Mouse (Mus musculus) hindlimb bud, embryonic 11.5 days (tissue): Measurements from ENCODE around the gene Zbtb7a.

ENCODE experiments used
- DNase-seq: peaks from one replicate; pipeline ENCODE4 v3.0.0-alpha.2; 2012; ENCODE audit warnings: low read depth, low spot score; ENCODE audit errors: extremely low spot score

Gene Zbtb7a

GRCm38 (mm10) chr10:81134966-81135681, at the start of gene Zbtb7a:
Gene Zbtb7a (plus strand): TSS chr10:81135220.
- DNase-seq = no peak

GRCm38 (mm10) chr10:81087021-81087420, 48.0 kb upstream of the Zbtb7a start:
- no peak for DNase-seq

DNA sequence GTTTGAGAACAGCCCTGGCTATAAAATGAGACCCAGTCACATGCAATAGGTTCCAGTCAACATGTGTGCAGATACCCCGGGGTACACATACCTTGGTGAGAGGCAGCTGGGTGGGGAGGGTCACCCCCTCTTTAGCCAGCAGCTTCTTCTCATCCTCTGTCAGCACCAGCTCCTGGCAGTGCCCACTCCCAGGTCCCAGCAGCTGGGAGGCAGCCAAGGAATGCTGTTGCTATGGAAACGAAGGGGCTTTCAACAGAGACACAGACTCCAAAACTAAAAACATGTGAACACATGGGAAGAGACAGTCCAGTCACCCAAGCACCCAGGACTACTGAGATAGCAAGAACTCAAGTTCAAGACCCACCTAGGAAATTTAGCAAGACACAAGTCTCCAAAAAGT, 45.8 kb upstream of the Zbtb7a start:
- peak; percentile 39 for DNase-seq

- no peak for DNase-seq
Measured at GRCm38 (mm10) chr10:81090621-81091020, 44.4 kb upstream of the Zbtb7a start.

GRCm38 (mm10) chr10:81092465-81093250, 42.4 kb upstream of the Zbtb7a start:
- DNase-seq = no peak

GRCm38 (mm10) chr10:81094931-81095678, 39.9 kb upstream of the Zbtb7a start:
- no peak for DNase-seq

DNA sequence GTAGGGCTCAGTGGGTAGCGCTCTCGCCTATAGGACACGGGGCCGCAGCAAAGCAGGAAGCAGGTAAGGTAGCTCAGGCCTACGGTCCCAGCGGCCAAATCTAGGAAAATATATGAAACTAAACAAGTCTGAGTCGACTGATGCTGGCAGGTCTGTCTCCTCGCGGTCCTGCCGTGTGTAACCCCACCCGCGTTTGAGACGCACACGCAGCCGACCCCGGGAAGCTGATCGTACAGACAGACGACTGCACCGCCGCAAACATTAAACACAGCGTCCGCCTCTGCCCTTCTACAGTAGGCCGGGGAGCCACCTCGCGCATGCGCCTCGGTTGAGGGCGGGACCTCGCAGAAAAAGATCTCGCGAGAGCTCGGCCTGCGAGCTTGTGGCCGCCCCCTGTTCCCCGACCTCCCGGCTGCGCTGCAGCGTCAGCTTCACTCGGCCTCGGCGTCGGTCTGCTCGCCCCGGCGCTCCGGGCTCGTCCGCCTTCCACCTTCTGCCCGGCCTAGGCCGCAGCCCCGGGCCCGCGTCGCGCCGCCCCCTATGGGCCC, 29.4 kb upstream of the Zbtb7a start, which contains the start of gene Map2k2:
Gene Map2k2 (plus strand): TSS at position 351 of the 548 bp plus-strand sequence.
- DNase-seq = peak; percentile 92

- DNase-seq = peak; percentile 66
Measured at GRCm38 (mm10) chr10:81106113-81106721, 28.8 kb upstream of the Zbtb7a start.

DNA sequence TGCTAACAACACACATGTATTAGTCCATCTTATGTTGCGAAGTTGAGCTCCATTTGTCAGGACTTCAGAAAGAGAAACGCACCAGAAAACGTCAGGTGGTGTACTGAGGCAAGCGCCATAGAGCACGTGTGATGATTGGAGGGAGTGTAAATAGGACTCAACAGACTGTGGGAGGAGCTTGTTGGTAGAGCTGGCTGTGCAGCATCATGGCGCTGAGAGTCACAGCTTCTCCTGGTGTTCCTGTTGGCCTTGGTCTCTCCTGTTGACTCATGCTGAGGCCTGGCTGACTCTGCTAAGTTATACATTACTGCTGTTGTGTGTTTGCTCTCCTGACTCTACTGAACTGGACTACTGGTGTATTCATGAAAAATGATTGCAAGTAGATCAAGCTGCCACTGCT, 22.1 kb upstream of the Zbtb7a start:
- no peak for DNase-seq

- DNase-seq = no peak
Measured at GRCm38 (mm10) chr10:81119625-81120024, 15.4 kb upstream of the Zbtb7a start.

DNA sequence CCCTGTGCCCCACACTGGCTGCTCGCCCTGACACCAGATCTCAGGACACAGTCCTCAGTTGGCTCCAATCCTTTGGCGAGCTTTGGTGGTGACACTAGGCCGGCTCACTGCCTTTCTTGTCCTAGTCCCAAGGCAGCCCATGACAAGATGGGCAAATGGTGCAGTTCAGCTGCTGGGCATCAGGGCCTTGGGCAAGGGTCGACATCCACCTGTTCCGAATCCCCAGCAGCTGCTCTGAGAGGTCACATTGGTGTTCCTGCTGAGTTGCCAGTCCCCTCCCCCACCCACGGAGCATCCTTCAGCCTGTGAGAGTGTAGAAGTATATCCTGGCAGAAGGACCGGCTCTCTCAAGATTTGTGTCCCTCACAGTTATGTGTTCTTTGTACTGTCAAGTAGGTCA, 14.4 kb upstream of the Zbtb7a start:
- DNase-seq = no peak

DNA sequence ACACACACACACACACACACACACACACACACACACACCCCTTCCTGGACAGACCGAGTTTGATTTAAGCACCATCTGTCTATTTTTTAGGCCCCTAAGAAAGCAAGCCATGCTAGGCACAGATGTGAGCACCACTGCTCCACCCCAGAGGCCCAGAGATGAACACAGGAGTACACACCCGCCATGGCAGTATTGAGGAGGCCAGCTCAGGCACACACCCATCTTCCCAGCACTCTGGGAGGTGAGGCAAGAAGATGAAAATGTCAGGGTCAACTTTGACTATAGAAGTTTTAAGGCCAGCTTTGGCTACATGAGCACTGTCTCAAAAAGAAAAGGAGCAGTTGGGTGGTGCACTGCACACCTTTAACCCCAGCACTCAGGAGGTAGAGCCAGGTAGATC, 12.1 kb upstream of the Zbtb7a start:
- DNase-seq = no peak

DNA sequence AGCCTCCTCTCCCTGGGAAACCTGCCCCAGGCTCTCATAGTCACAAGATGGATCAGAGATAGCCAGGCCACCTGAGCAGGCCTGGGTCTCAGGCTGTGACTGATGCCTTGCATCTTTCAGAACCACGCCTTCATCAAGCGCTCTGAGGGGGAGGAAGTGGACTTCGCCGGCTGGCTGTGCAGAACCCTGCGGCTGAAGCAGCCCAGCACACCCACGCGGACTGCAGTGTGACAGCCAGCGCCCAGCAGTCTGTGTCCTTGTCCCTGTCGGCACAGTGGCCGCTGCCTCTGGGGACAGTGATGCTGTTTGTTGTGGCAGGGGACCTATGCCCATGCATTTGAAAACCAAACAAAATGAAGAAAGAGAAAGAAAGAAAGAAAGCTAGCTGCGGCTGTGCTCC, 11.5 kb upstream of the Zbtb7a start:
- DNase-seq = no peak

GRCm38 (mm10) chr10:81134181-81134587, 836 bp upstream of the Zbtb7a start:
- no peak for DNase-seq

DNA sequence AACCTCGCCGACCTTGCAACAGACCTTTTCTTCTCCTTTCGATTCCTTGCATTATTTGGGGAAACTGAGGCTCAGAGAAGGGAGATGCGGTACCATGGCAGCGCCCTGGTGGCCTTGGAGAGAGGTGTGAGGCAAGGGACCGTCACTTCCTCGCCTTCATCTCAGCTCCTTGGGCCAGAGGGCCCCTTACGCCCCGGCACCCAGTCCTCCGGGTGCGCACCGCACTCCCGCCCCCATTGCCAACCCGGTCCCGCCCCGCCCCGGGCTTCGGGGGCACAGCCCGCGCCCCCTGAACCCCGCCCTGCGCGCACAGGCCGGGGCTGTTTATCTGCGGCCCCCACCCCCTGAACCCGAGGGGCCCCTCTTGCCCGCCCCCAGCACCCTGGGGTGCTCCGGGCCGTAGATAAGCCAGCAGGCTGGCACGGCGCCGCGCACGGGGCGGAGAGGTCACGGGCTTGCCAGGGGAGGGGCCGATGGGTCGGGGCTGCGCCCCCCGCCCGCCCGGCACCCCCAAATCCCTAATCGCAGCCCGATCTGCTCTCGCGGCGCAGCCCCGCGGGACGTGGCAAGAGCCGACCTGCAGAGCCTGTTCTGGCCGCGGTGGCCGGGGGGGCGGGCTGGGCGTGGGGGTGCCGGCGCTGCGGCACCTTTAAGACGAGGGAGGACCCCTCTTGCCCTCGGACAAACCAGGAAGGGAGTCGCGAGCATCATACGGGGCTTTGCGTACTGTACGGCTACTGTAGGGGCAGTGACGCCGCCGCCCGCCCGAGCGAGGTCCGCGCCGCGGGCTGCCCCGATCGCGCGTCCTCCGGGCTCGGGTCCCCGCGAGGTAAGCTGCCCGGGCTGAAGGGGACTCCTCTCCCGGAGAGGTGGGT, 1.0 kb downstream of the Zbtb7a start:
- no peak for DNase-seq

- DNase-seq = no peak
Measured at GRCm38 (mm10) chr10:81136706-81137231, 1.7 kb downstream of the Zbtb7a start.

- peak; percentile 98 for DNase-seq
Measured at GRCm38 (mm10) chr10:81137252-81138130, 2.5 kb downstream of the Zbtb7a start.

DNA sequence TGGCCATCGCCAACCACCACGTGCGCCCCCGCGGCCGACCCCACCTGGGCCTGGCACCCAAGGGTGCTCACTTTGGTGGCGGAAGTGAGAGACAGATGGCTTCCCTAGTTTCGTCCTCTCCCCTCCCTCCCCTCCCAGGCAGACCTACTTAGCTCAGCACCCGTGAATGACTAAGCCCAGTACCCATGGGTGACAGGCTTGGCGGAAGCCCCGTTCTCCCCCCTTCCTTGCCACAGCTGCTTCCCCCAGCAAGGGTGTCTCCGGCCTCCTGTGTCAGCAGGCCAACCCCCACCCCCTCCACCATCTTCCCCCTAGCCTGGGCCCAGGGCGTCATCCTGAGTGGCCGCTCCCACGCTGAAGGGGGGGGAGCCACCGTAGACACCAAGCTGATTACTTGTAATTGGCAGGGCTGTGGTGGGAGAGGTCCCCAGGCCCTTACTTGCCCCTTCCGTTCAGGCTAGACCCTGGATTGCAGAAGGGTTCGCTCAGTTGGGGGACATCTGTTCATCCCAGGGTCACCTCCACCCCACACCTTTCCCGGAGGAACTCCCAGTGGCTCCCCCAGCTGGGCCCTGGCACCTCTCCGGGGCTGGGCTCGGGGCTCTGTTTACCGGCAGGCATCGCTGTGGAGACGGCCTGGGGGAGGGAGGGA, 3.2 kb downstream of the Zbtb7a start:
- no peak for DNase-seq
